Mouse (Mus musculus) erythroblast, embryonic 14.5 days (primary cell): ENCODE measurements around the gene Vti1b.

Source experiments
- GATA1 ChIP-seq: IDR thresholded peaks from 2 replicates; pipeline ENCODE4 v1.6.1; 2012; ENCODE audit warnings: low read length, inconsistent platforms, mixed read lengths
- TAL1 ChIP-seq: IDR thresholded peaks from 3 replicates; pipeline ENCODE4 v1.6.1; 2012; ENCODE audit warnings: low read length, inconsistent platforms, mixed read lengths

GRCm38 (mm10) chr12:79134676-79135075, 37.8 kb downstream of the Vti1b start:
- TF ChIP-seq GATA1 = no peak
- no peak for TF ChIP-seq TAL1
